Mouse (Mus musculus) kidney, postnatal 0 days (tissue): ENCODE measurements around the gene Rgs14. TPM values are rescaled to one million over a fixed set of nuclear protein-coding genes. Genes with fewer than 3 reads are reported as not detected.

Source experiments
- ATAC-seq: fragments of 200-750 bp; cut with Nextera tagmentation; replicated peaks from 2 replicates; pipeline ENCODE4 v1.8.0; 2017; ENCODE audit warnings: low read depth, moderate number of reproducible peaks, moderate TSS enrichment, moderate library complexity; ENCODE audit not compliant: low FRiP score
- DNase-seq: peaks from one replicate; pipeline ENCODE4 v3.0.0-alpha.2; 2016; ENCODE audit warnings: low spot score
- H3K27ac ChIP-seq: fragments of 300-500 bp; sonication (generic); 2 replicates; pipeline ENCODE4 v1.5.1; 2014; ENCODE audit warnings: mild to moderate bottlenecking
- H3K27me3 ChIP-seq: fragments of 300-500 bp; sonication (generic); 2 replicates; pipeline ENCODE4 v1.6.1; 2014; ENCODE audit warnings: low read length, mixed read lengths; ENCODE audit not compliant: insufficient read depth
- H3K36me3 ChIP-seq: fragments of 300-500 bp; sonication (generic); 2 replicates; pipeline ENCODE4 v1.6.1; 2014; ENCODE audit warnings: low read length, mixed read lengths; ENCODE audit not compliant: insufficient read depth
- H3K4me1 ChIP-seq: fragments of 300-500 bp; sonication (generic); replicated peaks from 2 replicates; pipeline ENCODE4 v1.6.1; 2014; ENCODE audit warnings: antibody characterized with exemption, low read length, mixed read lengths; ENCODE audit not compliant: insufficient read depth
- H3K4me2 ChIP-seq: fragments of 300-500 bp; sonication (generic); 2 replicates; pipeline ENCODE4 v1.6.1; 2014; ENCODE audit warnings: mild to moderate bottlenecking, low read length, moderate library complexity, mixed read lengths
- H3K4me3 ChIP-seq: fragments of 300-500 bp; sonication (generic); replicated peaks from 2 replicates; pipeline ENCODE4 v1.5.1; 2014; ENCODE audit warnings: low read depth, low read length
- H3K9ac ChIP-seq: fragments of 300-500 bp; sonication (generic); 2 replicates; pipeline ENCODE4 v1.6.1; 2014; ENCODE audit warnings: low read depth, low read length
- H3K9me3 ChIP-seq: fragments of 300-500 bp; sonication (generic); replicated peaks from 2 replicates; pipeline ENCODE4 v1.6.1; 2016; ENCODE audit warnings: low read length, inconsistent platforms, mixed read lengths
- CTCF ChIP-seq: IDR thresholded peaks from 2 replicates; pipeline ENCODE4 v1.5.1; 2016; ENCODE audit warnings: antibody characterized with exemption, low read depth, mild to moderate bottlenecking, moderate library complexity
- WGBS: fragments of 180-500 bp; shearing (Covaris S2); extraction: QIAGEN DNeasy Blood & Tissue Kit; methylation state at CpG from one replicate; pipeline ENCODE4 v1.1.7; 2014; 5-methylcytosine and 5-hydroxymethylcytosine counted together
- polyA plus RNA-seq: library from polyadenylated mRNA; unstranded; fragments of >200 nt; fragmentation: Nextera tagmentation; extraction: Ambion mirVana; gene quantifications from 2 replicates; pipeline ENCODE4 v1.2.1, GENCODE M21; 2015

Rgs14 gene
- polyA plus RNA-seq, 1 experiment from 2014 or later: 1.6 TPM

GRCm38 (mm10) chr13:55342469-55342868 lies 27.1 kb upstream of the Rgs14 start:
- no peak overlapping the region for H3K9ac ChIP-seq
- ATAC-seq (no peak), DNase-seq (no peak)
- TF ChIP-seq CTCF: no peak
- H3K9me3 ChIP-seq: no peaks in the 10 kb centered on the region
- 39% methylated on average over 11 of the region's 11 CpGs for WGBS
- no peak overlapping the region for H3K27ac ChIP-seq
- H3K36me3 ChIP-seq: peaks cover 26% of the 10 kb centered on the region
- H3K4me1 ChIP-seq: no peaks in the 10 kb centered on the region
- no peaks in the 10 kb centered on the region for H3K27me3 ChIP-seq
- no peak overlapping the region for H3K4me3 ChIP-seq
- no peak overlapping the region for H3K4me2 ChIP-seq

GRCm38 (mm10) chr13:55344286-55344685 lies 25.2 kb upstream of the Rgs14 start:
- Histone ChIP-seq H3K4me3 (no peak overlapping the region), H3K36me3 (peaks cover 42% of the 10 kb centered on the region), H3K4me1 (no peaks in the 10 kb centered on the region), H3K4me2 (no peak overlapping the region), H3K27ac (no peak overlapping the region), H3K27me3 (no peaks in the 10 kb centered on the region), H3K9ac (no peak overlapping the region), H3K9me3 (no peaks in the 10 kb centered on the region)
- 91% methylated on average over 7 of the region's 7 CpGs for WGBS
- ATAC-seq (no peak), DNase-seq (no peak)
- no peak for TF ChIP-seq CTCF

GRCm38 (mm10) chr13:55346745-55347144 lies 22.8 kb upstream of the Rgs14 start:
- Histone ChIP-seq H3K27ac (no peak overlapping the region), H3K9me3 (no peaks in the 10 kb centered on the region), H3K27me3 (no peaks in the 10 kb centered on the region), H3K4me1 (no peaks in the 10 kb centered on the region), H3K4me3 (no peak overlapping the region), H3K9ac (no peak overlapping the region), H3K4me2 (no peak overlapping the region), H3K36me3 (peaks cover 63% of the 10 kb centered on the region)
- no peak for DNase-seq
- no peak for ATAC-seq
- TF ChIP-seq CTCF: no peak
- 75% methylated on average over 11 of the region's 11 CpGs for WGBS

- no peaks in the 10 kb centered on the region for H3K9me3 ChIP-seq
- peak overlapping the region; percentile 90 for H3K4me2 ChIP-seq
- H3K9ac ChIP-seq: no peak overlapping the region
- peaks cover 23% of the 10 kb centered on the region; the same call in 1 of the 2 replicates for H3K36me3 ChIP-seq
- H3K27ac ChIP-seq: no peak overlapping the region
- no peak for ATAC-seq
- peak overlapping the region; percentile 95 for H3K4me3 ChIP-seq
- peaks cover 10% of the 10 kb centered on the region; the same call in 1 of the 2 replicates for H3K4me1 ChIP-seq
- H3K27me3 ChIP-seq: no peaks in the 10 kb centered on the region
- no peak for DNase-seq
- TF ChIP-seq CTCF: no peak
Observed at GRCm38 (mm10) chr13:55361145-55361544, 8.4 kb upstream of the Rgs14 start.

- Histone ChIP-seq H3K4me1 (peaks cover 10% of the 10 kb centered on the region; the same call in 1 of the 2 replicates), H3K9ac (peak overlapping the region; percentile 96), H3K27me3 (no peaks in the 10 kb centered on the region), H3K9me3 (no peaks in the 10 kb centered on the region), H3K36me3 (peaks cover 21% of the 10 kb centered on the region; the same call in 1 of the 2 replicates), H3K27ac (peak overlapping the region; percentile 96), H3K4me3 (peak overlapping the region; percentile 95), H3K4me2 (peak overlapping the region; percentile 90)
- TF ChIP-seq CTCF: no peak
- WGBS: under 1% methylated on average over 32 of the region's 32 CpGs
- peak; percentile 15 for DNase-seq
- peak; percentile 22; the same call in 1 of the 2 replicates for ATAC-seq
Observed at GRCm38 (mm10) chr13:55361974-55362452, 7.5 kb upstream of the Rgs14 start.

- DNase-seq: peak; percentile 100
- ATAC-seq: peak; percentile 98
- Histone ChIP-seq H3K4me2 (peak within 1 kb of the TSS; percentile 90), H3K4me1 (peaks cover 10% of the 10 kb centered on the region; the same call in 1 of the 2 replicates), H3K27me3 (no peaks in the 10 kb centered on the region), H3K9ac (peak within 1 kb of the TSS; percentile 96), H3K36me3 (peaks cover 19% of the 10 kb centered on the region; the same call in 1 of the 2 replicates), H3K27ac (peak within 1 kb of the TSS; percentile 96), H3K9me3 (no peaks in the 10 kb centered on the region), H3K4me3 (peak within 1 kb of the TSS; percentile 95)
- under 1% methylated on average over 35 of the region's 35 CpGs for WGBS
- TF ChIP-seq CTCF: 0 out of 2 replicates have a peak, but pooled peaks have one; percentile 1
Observed at GRCm38 (mm10) chr13:55362453-55363060, 7.0 kb upstream of the Rgs14 start, which contains the start of gene Lman2. Gene Lman2, minus strand, starts transcription at chr13:55362783.
